Mouse (Mus musculus) heart, embryonic 11.5 days (tissue): ENCODE measurements around the gene Fam214a. TPM values are rescaled to one million over a fixed set of nuclear protein-coding genes. Genes with fewer than 3 reads are reported as not detected.

ENCODE experiments used
- ATAC-seq: fragments of 200-750 bp; cut with Nextera tagmentation; replicated peaks from 2 replicates; pipeline ENCODE4 v1.8.0; 2017; ENCODE audit warnings: moderate library complexity; ENCODE audit not compliant: insufficient number of reproducible peaks, low FRiP score, low TSS enrichment
- H3K27ac ChIP-seq: fragments of 300-500 bp; sonication (generic); 2 replicates; pipeline ENCODE4 v1.5.1; 2014; ENCODE audit warnings: mild to moderate bottlenecking, low read depth, low read length
- H3K27me3 ChIP-seq: fragments of 300-500 bp; sonication (generic); 2 replicates; pipeline ENCODE4 v1.6.1; 2014; ENCODE audit warnings: mild to moderate bottlenecking, low read length, mixed read lengths; ENCODE audit not compliant: control insufficient read depth, insufficient read depth
- H3K36me3 ChIP-seq: fragments of 300-500 bp; sonication (generic); 2 replicates; pipeline ENCODE4 v1.6.1; 2014; ENCODE audit warnings: mild to moderate bottlenecking, low read length, moderate library complexity, mixed read lengths; ENCODE audit not compliant: control insufficient read depth, insufficient read depth
- H3K4me1 ChIP-seq: fragments of 300-500 bp; sonication (generic); 2 replicates; pipeline ENCODE4 v1.6.1; 2014; ENCODE audit warnings: low read length; ENCODE audit not compliant: control insufficient read depth, insufficient read depth
- H3K4me2 ChIP-seq: fragments of 300-500 bp; sonication (generic); 2 replicates; pipeline ENCODE4 v1.6.1; 2014; ENCODE audit warnings: mild to moderate bottlenecking, moderate library complexity
- H3K4me3 ChIP-seq: fragments of 300-500 bp; sonication (generic); 2 replicates; pipeline ENCODE4 v1.5.1; 2014; ENCODE audit warnings: low read depth, low read length
- H3K9ac ChIP-seq: fragments of 300-500 bp; sonication (generic); 2 replicates; pipeline ENCODE4 v1.6.1; 2014; ENCODE audit warnings: mild to moderate bottlenecking, low read depth, low read length, moderate library complexity
- H3K9me3 ChIP-seq: fragments of 300-500 bp; sonication (generic); replicated peaks from 2 replicates; pipeline ENCODE4 v1.6.1; 2016; ENCODE audit warnings: low read length; ENCODE audit not compliant: control insufficient read depth
- WGBS: fragments of 180-500 bp; shearing (Covaris S2); extraction: QIAGEN DNeasy Blood & Tissue Kit; methylation state at CpG from one replicate; pipeline ENCODE4 v1.1.7; 2014; ENCODE audit not compliant: insufficient replicate concordance; 5-methylcytosine and 5-hydroxymethylcytosine counted together
- polyA plus RNA-seq: library from polyadenylated mRNA; unstranded; fragments of >200 nt; fragmentation: Nextera tagmentation; extraction: Ambion mirVana; gene quantifications from 2 replicates; pipeline ENCODE4 v1.2.1, GENCODE M21; 2014

Gene Fam214a
- polyA plus RNA-seq, 1 experiment from 2014 or later, result 9.7 TPM

DNA sequence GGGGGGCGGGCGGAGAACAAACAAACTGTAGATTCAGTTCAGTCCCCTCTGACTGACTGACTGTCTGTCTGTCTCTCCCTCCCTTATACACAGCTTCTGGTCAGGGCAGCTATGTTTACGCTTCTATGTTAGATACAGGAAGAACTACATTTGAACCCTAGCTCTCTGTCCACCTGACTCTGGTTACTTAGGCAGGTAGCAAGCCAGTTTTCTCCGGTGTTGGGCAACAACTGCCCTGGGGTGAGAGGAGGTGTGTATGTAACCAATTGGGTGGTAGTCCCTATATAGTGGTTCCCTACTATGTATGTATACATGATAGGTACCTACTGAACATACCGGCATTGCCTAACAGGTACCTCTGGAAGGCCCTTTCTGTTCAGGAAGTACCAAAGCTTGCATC is 20.1 kb downstream of the Fam214a start:
- Histone ChIP-seq H3K4me2 (no peak overlapping the region), H3K9ac (no peak overlapping the region), H3K27me3 (no peaks in the 10 kb centered on the region), H3K36me3 (no peaks in the 10 kb centered on the region), H3K4me1 (peaks cover 14% of the 10 kb centered on the region), H3K27ac (no peak overlapping the region), H3K9me3 (no peaks in the 10 kb centered on the region), H3K4me3 (no peak overlapping the region)
- WGBS, result 79% methylated on average over 5 of the region's 5 CpGs
- ATAC-seq, result no peak

DNA sequence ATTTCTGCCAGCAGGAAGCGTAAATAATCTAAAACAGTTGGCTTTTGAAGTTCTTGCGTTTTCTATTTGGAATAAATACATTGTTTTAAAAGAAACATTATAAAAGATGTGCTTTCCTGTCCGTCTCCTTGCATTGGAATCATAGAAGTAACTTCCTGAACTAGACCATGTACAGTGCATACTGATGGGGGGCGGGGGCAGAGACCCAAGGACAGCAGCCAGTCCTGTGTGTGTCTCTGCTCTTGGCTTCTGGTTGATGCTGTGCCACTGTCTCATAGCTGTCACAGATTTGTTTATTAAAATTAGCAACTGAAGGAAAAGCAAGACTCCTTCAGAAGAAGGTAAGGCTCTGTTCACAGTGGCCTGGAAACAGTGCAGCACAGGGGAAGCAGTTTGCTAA is 20.5 kb downstream of the Fam214a start:
- H3K4me3 ChIP-seq, result no peak overlapping the region
- ATAC-seq, result no peak
- 84% methylated on average over 4 of the region's 4 CpGs for WGBS
- H3K27ac ChIP-seq, result no peak overlapping the region
- H3K9me3 ChIP-seq, result no peaks in the 10 kb centered on the region
- no peak overlapping the region for H3K4me2 ChIP-seq
- H3K4me1 ChIP-seq, result peaks cover 16% of the 10 kb centered on the region
- H3K27me3 ChIP-seq, result no peaks in the 10 kb centered on the region
- no peak overlapping the region for H3K9ac ChIP-seq
- no peaks in the 10 kb centered on the region for H3K36me3 ChIP-seq

DNA sequence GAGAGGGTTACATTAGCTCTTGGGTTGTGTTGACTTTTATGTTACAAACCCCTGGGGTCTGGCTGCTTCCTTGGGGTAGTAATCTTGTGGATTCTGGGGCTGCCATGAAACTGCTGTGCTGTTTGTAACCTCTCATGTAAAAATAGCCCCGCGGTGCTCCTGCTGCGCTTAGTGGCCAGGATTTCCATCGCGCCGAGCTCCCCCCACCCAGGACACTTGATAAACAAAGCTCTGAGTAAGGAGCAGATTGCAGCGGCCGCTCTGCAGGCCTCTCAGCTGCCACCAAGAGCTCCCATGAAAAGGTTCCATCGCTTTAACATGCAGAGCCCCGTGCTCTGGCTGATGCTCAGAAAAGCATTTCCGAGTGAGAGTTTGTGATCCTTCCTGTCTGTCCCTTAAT is 22.1 kb downstream of the Fam214a start:
- no peaks in the 10 kb centered on the region for H3K9me3 ChIP-seq
- H3K4me3 ChIP-seq, result no peak overlapping the region
- no peaks in the 10 kb centered on the region for H3K27me3 ChIP-seq
- peak overlapping the region; percentile 56; the same call in 1 of the 2 replicates for H3K9ac ChIP-seq
- no peaks in the 10 kb centered on the region for H3K36me3 ChIP-seq
- H3K4me1 ChIP-seq, result peaks cover 16% of the 10 kb centered on the region
- 2% methylated on average over 11 of the region's 11 CpGs for WGBS
- peak overlapping the region; percentile 87 for H3K27ac ChIP-seq
- ATAC-seq, result no peak
- peak overlapping the region; percentile 79 for H3K4me2 ChIP-seq

DNA sequence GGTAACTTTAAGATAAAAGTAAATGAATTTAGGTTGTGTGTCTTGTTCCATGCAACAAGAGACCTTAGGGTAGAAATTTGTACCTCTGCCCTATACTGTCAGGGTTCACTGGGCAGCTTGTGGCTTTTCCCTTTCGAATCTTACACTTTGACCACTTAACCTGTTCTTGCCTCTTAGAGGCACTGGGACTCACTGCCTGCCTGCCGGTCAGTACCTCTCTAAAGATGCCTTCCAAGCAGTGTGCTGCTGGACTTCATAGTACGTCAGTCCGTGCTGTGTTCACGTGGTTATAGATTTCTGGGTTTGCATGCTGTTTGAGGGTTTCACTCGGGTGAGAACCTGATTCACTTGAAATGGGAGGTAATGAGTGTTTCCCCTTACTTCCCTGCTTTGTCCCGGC is 22.7 kb downstream of the Fam214a start:
- peak overlapping the region; percentile 54 for H3K4me3 ChIP-seq
- no peaks in the 10 kb centered on the region for H3K9me3 ChIP-seq
- peak overlapping the region; percentile 87 for H3K27ac ChIP-seq
- H3K9ac ChIP-seq, result peak overlapping the region; percentile 75
- peak overlapping the region; percentile 79 for H3K4me2 ChIP-seq
- WGBS, result 11% methylated on average over 7 of the region's 7 CpGs
- ATAC-seq, result no peak; the same call in 1 of the 2 replicates
- no peaks in the 10 kb centered on the region for H3K36me3 ChIP-seq
- peaks cover 16% of the 10 kb centered on the region for H3K4me1 ChIP-seq
- H3K27me3 ChIP-seq, result no peaks in the 10 kb centered on the region

DNA sequence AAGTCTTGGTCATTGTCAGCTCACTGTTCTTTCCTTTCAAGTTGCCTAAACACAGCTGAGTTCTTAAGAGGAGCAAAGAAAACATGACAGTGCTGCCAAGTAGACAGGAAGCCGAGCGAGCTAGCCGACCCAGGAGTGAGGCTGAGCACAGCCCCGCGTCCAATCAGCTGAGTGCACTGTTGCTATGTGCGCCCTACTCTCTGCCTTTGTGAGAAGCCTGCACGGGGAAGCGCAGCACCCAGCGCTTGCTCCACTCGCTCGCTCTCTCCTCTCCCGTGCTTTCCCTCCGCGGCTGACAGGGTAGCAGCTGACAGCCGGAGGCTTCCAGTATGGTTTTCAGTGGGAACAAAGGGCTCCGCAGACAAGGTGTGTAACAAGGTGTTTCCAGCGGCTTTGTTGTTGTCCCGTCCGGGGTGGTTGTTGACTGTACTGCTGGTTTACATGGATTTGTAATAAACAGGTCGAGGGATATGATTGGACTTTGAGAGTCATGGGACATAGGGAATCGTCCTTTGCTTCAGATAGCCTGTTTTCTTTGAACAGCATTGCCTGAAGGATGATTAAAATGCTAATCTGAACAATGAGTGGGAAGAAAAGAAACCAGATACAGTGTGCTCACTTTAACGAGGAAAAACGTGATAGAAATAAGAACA is 23.4 kb downstream of the Fam214a start:
- peak overlapping the region; percentile 54 for H3K4me3 ChIP-seq
- peak overlapping the region; percentile 87 for H3K27ac ChIP-seq
- peak overlapping the region; percentile 75 for H3K9ac ChIP-seq
- ATAC-seq, result peak; percentile 96
- peak overlapping the region; percentile 79 for H3K4me2 ChIP-seq
- H3K9me3 ChIP-seq, result no peaks in the 10 kb centered on the region
- no peaks in the 10 kb centered on the region for H3K27me3 ChIP-seq
- under 1% methylated on average over 23 of the region's 23 CpGs for WGBS
- peaks cover 16% of the 10 kb centered on the region for H3K4me1 ChIP-seq
- no peaks in the 10 kb centered on the region for H3K36me3 ChIP-seq

DNA sequence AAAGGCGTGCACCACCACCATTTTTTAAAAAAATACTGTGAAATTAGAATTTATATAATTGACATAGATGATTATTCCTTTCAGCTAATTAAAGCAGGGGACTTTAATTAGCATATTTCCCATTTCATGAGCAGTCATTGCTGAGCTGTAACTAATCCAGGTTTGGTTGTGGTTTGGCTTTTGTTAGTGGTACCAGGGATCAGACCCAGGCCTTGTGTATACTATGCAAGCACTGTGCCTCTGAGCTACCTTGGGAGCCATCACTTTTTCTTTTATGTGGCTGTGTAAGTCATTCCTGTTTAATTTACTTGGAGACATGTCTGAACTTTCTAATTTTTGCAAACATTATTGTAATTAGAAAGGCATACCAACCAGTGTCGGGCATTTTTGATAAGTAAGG is 24.6 kb downstream of the Fam214a start:
- 91% methylated on average over 2 of the region's 2 CpGs for WGBS
- ATAC-seq, result no peak
- H3K4me1 ChIP-seq, result peaks cover 19% of the 10 kb centered on the region
- no peaks in the 10 kb centered on the region for H3K27me3 ChIP-seq
- no peak overlapping the region for H3K27ac ChIP-seq
- no peaks in the 10 kb centered on the region for H3K36me3 ChIP-seq
- H3K4me2 ChIP-seq, result no peak overlapping the region
- no peaks in the 10 kb centered on the region for H3K9me3 ChIP-seq
- H3K4me3 ChIP-seq, result no peak overlapping the region
- H3K9ac ChIP-seq, result no peak overlapping the region

DNA sequence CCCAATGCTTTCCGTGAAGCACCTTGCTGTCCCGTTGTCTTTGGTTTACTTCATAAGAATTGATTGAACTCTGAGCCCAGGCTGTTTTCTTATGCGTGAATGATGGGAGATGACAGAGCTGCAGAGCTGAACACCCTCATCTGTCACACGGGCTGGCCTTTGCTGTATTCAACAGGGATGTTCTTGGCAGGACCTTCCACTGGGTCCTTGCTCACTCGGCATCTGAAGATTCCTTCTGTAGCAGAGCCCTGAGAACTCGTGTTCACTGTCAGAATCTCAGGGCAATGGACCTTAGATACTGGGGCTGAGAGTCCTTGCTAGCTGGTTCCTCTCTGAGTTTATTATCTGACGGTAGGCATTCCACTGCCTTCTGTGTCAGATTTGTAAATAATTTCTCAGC is 25.3 kb downstream of the Fam214a start:
- Histone ChIP-seq H3K9me3 (no peaks in the 10 kb centered on the region), H3K4me3 (no peak overlapping the region), H3K36me3 (no peaks in the 10 kb centered on the region), H3K27me3 (no peaks in the 10 kb centered on the region), H3K27ac (no peak overlapping the region), H3K4me1 (peaks cover 19% of the 10 kb centered on the region), H3K9ac (no peak overlapping the region), H3K4me2 (no peak overlapping the region)
- 62% methylated on average over 7 of the region's 7 CpGs for WGBS
- no peak for ATAC-seq

DNA sequence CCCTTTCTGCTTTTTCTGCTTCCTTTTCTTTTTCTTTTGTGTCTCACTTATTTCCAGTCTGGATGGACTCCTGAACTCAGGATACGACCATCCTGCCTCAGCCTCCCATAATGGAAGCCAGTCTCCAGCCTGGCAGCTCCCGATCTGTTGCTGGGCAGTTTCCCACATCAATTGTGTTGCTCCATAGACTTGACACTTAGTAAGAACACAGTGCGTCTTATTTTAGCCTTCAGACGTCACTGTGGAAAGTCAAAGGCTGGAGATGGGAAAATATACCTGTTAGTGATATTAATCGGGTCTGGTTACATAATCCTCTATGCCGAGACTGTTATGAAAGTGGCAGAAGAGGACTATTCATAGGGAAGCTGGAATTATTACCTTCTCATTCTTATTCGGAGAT is 26.2 kb downstream of the Fam214a start:
- Histone ChIP-seq H3K9ac (no peak overlapping the region), H3K36me3 (no peaks in the 10 kb centered on the region), H3K4me1 (peaks cover 19% of the 10 kb centered on the region), H3K4me2 (no peak overlapping the region), H3K9me3 (no peaks in the 10 kb centered on the region), H3K27me3 (no peaks in the 10 kb centered on the region), H3K27ac (no peak overlapping the region), H3K4me3 (no peak overlapping the region)
- WGBS, result 74% methylated on average over 7 of the region's 7 CpGs
- no peak for ATAC-seq

DNA sequence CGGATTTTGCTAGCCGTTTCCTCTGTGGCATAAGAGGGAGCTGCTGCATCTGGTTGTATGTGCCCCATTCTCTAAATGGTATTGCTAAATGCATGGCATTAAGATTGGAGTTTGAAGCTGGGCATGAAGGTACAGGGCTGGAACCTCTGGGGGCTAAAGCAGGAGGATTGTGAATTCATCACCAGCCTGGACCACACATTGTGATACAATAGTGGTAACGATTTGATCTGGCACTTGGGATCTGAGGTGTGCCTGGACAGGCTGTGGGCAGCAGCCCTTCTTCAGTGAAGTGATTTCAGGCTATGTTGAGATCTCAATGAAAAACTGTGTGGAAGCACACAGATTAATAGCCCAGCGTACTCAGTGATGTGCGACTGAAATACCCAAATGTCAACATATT is 26.7 kb downstream of the Fam214a start:
- H3K27me3 ChIP-seq, result no peaks in the 10 kb centered on the region
- H3K4me1 ChIP-seq, result peaks cover 18% of the 10 kb centered on the region
- H3K27ac ChIP-seq, result no peak overlapping the region
- 78% methylated on average over 5 of the region's 5 CpGs for WGBS
- no peak overlapping the region for H3K4me3 ChIP-seq
- H3K9me3 ChIP-seq, result no peaks in the 10 kb centered on the region
- no peak overlapping the region for H3K9ac ChIP-seq
- H3K4me2 ChIP-seq, result no peak overlapping the region
- ATAC-seq, result no peak
- H3K36me3 ChIP-seq, result no peaks in the 10 kb centered on the region
